Mouse (Mus musculus) cortical plate, adult 2 months (tissue): ENCODE data around the gene Senp3. TPM values are rescaled to one million over a fixed set of nuclear protein-coding genes. Genes with fewer than 3 reads are reported as not detected.

Source experiments
- H3K27ac ChIP-seq: fragments of 200-500 bp; 2 replicates; pipeline ENCODE4 v1.5.1; 2012; ENCODE audit warnings: low read length, control low read depth, inconsistent platforms; ENCODE audit not compliant: insufficient read depth
- H3K4me1 ChIP-seq: fragments of 200-500 bp; 2 replicates; pipeline ENCODE4 v1.6.1; 2011; ENCODE audit warnings: low read length; ENCODE audit not compliant: control insufficient read depth, insufficient read depth
- H3K4me3 ChIP-seq: fragments of 200-500 bp; 2 replicates; pipeline ENCODE4 v1.5.1; 2011; ENCODE audit warnings: mild to moderate bottlenecking, low read length, control low read depth; ENCODE audit not compliant: insufficient read depth
- CTCF ChIP-seq: fragments of 200-500 bp; IDR thresholded peaks from 2 replicates; pipeline ENCODE4 v1.5.1; 2011; ENCODE audit warnings: mild to moderate bottlenecking, control low read depth, low read length; ENCODE audit not compliant: insufficient read depth; ENCODE audit errors: extremely low read depth
- POLR2A ChIP-seq: fragments of 200-500 bp; IDR thresholded peaks from 2 replicates; pipeline ENCODE4 v1.6.1; 2011; ENCODE audit warnings: mild to moderate bottlenecking, low read length, control low read depth; ENCODE audit not compliant: insufficient read depth; ENCODE audit errors: extremely low read depth
- polyA plus RNA-seq: library from polyadenylated mRNA; depleted of rRNA; stranded (reverse); fragments of >200 nt; gene quantifications from 2 replicates; pipeline ENCODE4 v1.2.3, GENCODE M21; 2012

The Senp3 gene
- polyA plus RNA-seq, 1 experiment = 133 TPM

DNA sequence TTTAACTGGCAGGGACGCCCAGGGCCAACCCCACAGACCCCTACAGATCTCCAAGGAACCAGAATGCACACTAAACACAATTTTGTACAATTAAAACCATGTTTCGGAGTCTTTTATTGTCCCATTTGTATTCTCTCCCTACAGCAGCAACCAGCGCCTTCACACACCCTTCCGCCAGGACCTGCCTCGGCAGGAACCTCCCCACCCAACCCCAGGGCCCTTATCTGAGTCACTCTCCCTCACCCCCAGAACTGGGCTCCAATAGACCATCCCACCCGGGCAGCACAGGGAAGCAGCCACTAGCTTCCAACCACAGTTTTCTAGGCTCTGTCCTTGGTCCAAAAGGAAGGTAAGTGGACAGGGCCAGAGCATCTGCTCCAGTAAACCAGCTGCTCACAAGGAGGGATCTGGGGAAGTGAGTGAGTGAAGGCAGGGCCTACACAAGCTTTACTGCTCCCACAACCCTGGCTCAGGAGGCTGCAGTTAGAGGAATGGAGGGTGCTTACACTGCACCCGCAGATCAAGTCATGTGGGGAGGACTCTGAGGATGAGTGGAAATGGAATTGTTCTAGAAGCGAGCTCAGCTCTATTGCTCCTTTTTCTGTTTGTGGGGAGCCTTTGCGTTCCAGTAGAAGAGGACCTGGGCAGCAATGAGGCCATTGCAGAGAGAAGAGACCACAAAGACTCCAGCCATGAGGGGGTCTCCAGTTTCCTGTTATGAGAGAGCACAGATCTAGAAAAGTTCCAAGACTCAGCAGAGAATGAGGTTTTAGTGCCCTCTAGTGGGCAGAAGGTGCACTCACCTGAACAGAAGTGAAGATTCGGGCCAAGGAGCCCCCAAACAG lies 25.0 kb downstream of the Senp3 start:
- Histone ChIP-seq H3K27ac (no peak overlapping the region), H3K4me1 (no peaks in the 10 kb centered on the region), H3K4me3 (no peak overlapping the region)
- TF ChIP-seq CTCF (peak; percentile 72), POLR2A (no peak)

DNA sequence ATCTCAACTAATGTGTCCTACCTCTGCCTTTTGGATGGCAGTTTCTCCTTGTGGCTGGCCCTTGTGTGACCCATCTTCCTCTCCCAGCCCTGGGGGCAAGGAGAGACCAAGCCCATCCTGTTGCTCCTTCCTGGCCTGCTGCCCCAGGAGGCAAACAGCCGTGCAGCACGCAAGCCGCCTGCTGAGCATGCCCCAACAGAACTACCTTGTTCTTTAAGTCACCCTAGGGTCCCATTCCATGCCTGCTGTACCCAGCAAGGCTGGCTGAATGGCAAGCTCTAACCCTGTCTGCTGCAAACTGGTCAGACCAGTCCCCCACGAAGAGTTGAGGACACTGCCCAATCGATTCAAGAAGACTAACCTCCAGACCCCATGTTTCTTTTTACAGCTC lies 25.8 kb downstream of the Senp3 start:
- H3K4me3 ChIP-seq = no peak overlapping the region
- H3K4me1 ChIP-seq = no peaks in the 10 kb centered on the region
- TF ChIP-seq CTCF (no peak), POLR2A (no peak)
- no peak overlapping the region for H3K27ac ChIP-seq

DNA sequence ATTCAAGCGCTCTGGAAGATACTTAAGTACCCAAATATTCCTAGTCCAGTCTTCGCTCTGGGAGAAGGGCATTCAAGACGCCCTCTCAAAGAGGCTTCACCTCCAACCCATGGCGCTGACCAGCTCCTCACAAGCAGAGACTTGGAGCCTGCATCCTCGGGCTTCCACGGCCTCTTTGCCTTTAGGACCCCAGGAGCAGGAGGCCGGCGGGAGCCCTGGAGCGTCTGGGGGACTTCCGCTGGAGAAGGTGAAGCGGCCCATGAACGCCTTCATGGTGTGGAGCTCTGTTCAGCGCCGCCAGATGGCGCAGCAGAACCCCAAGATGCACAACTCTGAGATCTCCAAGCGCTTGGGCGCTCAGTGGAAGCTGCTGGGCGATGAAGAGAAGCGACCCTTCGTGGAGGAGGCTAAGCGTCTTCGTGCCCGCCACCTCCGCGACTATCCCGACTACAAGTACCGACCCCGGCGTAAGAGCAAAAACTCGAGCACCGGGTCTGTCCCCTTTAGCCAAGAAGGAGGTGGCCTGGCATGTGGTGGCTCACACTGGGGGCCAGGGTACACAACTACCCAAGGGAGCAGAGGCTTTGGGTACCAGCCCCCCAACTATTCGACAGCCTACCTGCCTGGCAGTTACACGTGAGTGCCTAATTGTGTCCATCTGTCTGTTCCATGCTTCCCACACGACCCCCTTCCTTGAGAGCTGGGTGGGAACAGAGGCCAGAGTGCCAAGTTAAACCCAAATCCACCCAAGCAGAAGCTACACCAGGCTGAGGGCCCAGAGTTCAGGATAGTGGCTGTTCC lies 26.4 kb downstream of the Senp3 start, which contains the start of gene Sox15:
Gene Sox15, plus strand, starts transcription at position 51 of the 801 bp plus-strand sequence.
- Histone ChIP-seq H3K4me1 (no peaks in the 10 kb centered on the region), H3K4me3 (no peak within 1 kb of the TSS), H3K27ac (no peak within 1 kb of the TSS)
- TF ChIP-seq CTCF = peak; percentile 65
- no peak for TF ChIP-seq POLR2A

DNA sequence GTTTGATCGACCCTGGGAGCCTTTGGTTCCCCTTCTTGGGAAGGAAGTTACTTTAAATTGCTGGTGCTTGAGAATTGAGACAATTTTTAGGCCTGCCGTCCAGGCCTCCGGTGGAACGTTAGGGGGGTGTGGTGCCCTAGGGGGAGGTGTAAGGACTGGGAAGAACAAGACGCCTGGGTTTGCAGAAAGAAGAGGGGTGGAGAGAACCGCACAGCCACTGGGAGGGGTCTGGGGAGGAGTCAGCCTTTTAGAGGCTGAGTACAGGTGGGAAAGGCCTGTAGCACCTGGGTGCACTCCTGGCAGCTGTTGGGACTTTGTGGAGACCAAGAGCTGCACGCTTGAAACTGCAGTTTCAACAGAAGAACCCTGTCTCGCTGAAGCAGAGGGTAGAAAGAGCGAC lies 27.1 kb downstream of the Senp3 start:
- H3K4me3 ChIP-seq = no peak overlapping the region
- TF ChIP-seq POLR2A (no peak), CTCF (no peak)
- H3K27ac ChIP-seq = no peak overlapping the region
- no peaks in the 10 kb centered on the region for H3K4me1 ChIP-seq

DNA sequence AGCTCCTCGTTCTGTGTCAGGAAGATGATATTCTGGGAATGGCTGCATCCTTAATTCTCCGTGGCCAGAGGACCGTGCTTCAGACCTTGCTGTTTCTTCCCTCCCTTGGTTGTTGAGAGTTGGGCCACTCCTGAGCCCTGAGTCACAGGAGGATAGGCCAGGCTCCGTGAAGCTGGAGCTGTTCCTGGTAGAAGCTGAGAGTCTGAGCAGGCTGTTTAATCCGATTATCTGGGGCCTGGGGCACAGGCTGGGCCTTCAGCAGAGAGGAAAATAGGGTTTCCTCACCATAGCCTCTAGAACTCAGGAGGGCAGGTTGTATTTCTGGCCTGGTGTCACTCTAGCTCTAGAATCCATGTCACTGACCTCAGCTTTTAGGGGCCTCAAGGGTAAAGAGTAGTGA lies 28.5 kb downstream of the Senp3 start:
- no peaks in the 10 kb centered on the region for H3K4me1 ChIP-seq
- H3K4me3 ChIP-seq = no peak overlapping the region
- no peak overlapping the region for H3K27ac ChIP-seq
- no peak for TF ChIP-seq POLR2A
- no peak for TF ChIP-seq CTCF

DNA sequence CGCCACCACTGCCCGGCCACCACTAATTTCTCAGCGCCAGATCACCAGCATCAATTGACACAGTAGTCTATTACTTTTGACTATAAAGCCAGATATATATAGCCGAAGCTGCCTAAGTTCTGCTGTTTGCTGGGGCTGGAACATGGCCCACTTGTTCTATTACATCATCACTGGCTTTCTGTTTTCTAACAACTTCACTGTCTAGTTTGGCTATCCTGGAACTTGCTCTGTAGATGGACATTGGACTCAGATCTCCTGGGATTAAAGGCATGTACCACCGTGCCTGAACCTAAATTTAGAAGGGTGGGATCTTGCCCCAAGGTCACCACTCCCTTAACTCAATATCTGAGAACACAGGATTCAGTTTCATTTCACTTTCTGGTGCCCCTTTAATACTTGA lies 36.0 kb downstream of the Senp3 start:
- no peak overlapping the region for H3K27ac ChIP-seq
- H3K4me1 ChIP-seq = no peaks in the 10 kb centered on the region
- no peak for TF ChIP-seq POLR2A
- no peak for TF ChIP-seq CTCF

DNA sequence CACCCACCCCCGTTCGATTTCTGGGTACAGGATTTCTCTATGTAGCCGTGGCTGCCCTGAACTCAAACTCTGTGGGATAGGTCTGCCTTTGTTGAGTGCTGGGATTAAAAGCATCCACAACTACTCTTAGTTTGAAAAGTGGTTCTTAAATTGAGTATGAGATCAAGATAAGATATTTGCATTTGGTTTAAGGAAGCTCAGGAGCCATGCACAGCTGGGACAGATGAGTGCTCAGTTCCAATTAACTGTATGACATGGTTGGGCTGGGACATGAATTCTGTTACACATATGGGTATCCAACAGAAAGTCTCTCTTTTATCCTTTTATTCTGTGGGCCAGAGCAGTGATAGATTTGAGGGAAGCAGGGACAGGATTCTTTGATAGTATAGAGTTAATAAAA lies 46.4 kb downstream of the Senp3 start:
- peaks cover 1% of the 10 kb centered on the region; the same call in 1 of the 2 replicates for H3K4me1 ChIP-seq
- H3K4me3 ChIP-seq = no peak overlapping the region
- H3K27ac ChIP-seq = no peak overlapping the region
- TF ChIP-seq CTCF (no peak), POLR2A (no peak)

More for the DNA sequence above, 36.0 kb downstream of the Senp3 start:
- H3K4me3 ChIP-seq = no peak overlapping the region

DNA sequence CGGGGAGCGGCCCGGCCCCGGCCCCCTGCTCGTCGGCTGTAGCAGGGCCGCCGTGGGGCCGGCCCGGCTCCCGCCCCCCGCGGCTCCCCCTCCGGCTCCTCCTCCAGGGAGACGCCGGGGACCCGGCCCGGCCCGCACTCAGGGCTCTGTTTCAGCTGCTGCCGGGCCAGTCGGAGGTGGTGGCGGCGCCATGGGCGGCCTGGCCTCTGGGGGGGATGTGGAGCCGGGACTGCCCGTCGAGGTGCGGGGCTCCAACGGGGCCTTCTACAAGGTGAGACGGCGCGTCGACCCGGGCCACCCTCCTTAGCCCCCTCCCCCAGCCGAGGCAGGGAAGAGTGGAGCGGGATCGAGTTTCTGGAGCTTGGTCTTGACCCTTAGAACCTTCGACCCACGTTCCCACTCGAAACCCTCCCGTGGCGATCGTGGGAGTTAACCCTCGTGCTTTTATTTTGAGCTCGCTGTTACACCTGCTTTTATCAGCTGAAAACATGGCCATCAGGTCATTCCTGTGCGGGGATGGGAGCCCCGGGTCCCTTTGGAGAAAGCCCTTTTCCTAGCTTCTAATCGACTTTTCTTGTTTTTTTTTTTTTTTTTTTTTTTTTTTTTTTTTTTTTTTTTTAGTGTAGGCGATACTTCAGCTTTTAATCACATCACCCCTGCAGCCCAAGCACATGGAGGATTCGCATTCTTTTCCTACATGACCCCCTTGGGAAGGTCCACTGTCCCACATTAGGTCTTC lies 48.6 kb downstream of the Senp3 start:
- Histone ChIP-seq H3K27ac (peak overlapping the region; percentile 30; the same call in 1 of the 2 replicates), H3K4me3 (peak overlapping the region; percentile 96), H3K4me1 (peaks cover 1% of the 10 kb centered on the region; the same call in 1 of the 2 replicates)
- no peak for TF ChIP-seq POLR2A
- no peak for TF ChIP-seq CTCF

DNA sequence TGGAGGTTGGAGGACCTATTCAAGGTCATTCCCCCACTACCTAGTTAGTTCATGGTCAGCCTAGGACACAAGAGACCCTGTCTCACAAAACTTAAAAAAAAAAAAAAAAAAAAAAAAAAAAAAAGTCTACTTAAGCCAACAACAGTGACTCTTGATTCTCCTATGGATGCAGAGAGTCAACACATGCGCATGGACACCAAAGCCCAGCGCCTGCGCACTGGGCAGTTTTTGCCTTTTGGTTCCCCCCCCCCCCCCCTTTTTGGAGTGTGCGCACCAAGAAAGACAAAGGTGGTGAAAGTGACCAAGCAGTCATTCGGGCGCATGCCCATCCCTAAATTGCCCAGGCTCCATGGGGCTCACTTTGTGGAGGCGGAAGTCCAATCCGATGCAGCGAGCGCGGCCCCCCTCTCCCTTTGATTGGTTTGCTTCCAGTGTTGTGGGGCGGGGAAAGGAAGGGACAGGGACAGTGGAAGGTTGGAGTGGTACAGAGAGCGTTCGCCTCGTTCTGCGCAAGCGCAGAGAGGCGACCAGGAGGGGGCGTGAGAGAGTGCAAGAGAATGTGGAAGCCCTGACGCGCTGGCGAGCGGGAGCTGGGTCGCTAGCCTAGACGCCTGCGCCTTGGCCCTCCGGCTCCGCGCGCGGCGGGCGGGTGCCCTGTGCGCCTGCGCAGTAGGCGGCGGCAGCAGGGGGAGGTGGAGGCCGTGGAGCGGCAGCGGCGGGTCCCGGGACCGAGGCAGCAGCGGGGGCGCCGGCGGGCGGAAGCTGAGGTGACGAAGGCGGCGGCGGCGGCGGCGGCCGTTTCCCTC lies 49.4 kb downstream of the Senp3 start, which contains the start of gene Fxr2:
Gene Fxr2, plus strand, starts transcription at position 707 of the 806 bp plus-strand sequence.
- TF ChIP-seq POLR2A = peak; percentile 54; the same call in 1 of the 2 replicates
- TF ChIP-seq CTCF = peak; percentile 62
- peak within 1 kb of the TSS; percentile 30; the same call in 1 of the 2 replicates for H3K27ac ChIP-seq
- peaks cover 1% of the 10 kb centered on the region; the same call in 1 of the 2 replicates for H3K4me1 ChIP-seq
- peak within 1 kb of the TSS; percentile 96 for H3K4me3 ChIP-seq
